Mouse (Mus musculus) midbrain, embryonic 14.5 days (tissue): ENCODE data around the gene Ryr1. TPM values are rescaled to one million over a fixed set of nuclear protein-coding genes. Genes with fewer than 3 reads are reported as not detected.
"Not testable (repeated sequence)": the region's sequence is repeated elsewhere in the genome, so short reads cannot be mapped to it uniquely, and the experiment has no call there.

ENCODE experiments used
- ATAC-seq: fragments of 200-750 bp; cut with Nextera tagmentation; 2 replicates; pipeline ENCODE4 v1.8.0; 2017; ENCODE audit warnings: moderate number of reproducible peaks, moderate library complexity; ENCODE audit not compliant: low FRiP score, low TSS enrichment
- DNase-seq: peaks from one replicate; pipeline ENCODE4 v3.0.0-alpha.2; 2015
- H3K27ac ChIP-seq: fragments of 300-500 bp; sonication (generic); replicated peaks from 2 replicates; pipeline ENCODE4 v1.5.1; 2014; ENCODE audit warnings: mild to moderate bottlenecking, low read depth, low read length, moderate library complexity
- H3K27me3 ChIP-seq: fragments of 300-500 bp; sonication (generic); 2 replicates; pipeline ENCODE4 v1.6.1; 2014; ENCODE audit warnings: low read length, control low read depth, mixed read lengths; ENCODE audit not compliant: control insufficient read depth, insufficient read depth
- H3K36me3 ChIP-seq: fragments of 300-500 bp; sonication (generic); 2 replicates; pipeline ENCODE4 v1.6.1; 2014; ENCODE audit warnings: low read length, control low read depth; ENCODE audit not compliant: control insufficient read depth, insufficient read depth
- H3K4me1 ChIP-seq: fragments of 300-500 bp; sonication (generic); 2 replicates; pipeline ENCODE4 v1.6.1; 2014; ENCODE audit warnings: mild to moderate bottlenecking, antibody characterized with exemption, low read length, control low read depth; ENCODE audit not compliant: control insufficient read depth, insufficient read depth
- H3K4me2 ChIP-seq: fragments of 300-500 bp; sonication (generic); 2 replicates; pipeline ENCODE4 v1.6.1; 2014; ENCODE audit warnings: mild to moderate bottlenecking, low read length, moderate library complexity
- H3K4me3 ChIP-seq: fragments of 300-500 bp; sonication (generic); replicated peaks from 2 replicates; pipeline ENCODE4 v1.5.1; 2014; ENCODE audit warnings: low read depth, low read length
- H3K9ac ChIP-seq: fragments of 300-500 bp; sonication (generic); replicated peaks from 2 replicates; pipeline ENCODE4 v1.6.1; 2014; ENCODE audit warnings: mild to moderate bottlenecking, low read length, moderate library complexity
- H3K9me3 ChIP-seq: fragments of 300-500 bp; sonication (generic); 2 replicates; pipeline ENCODE4 v1.6.1; 2016; ENCODE audit warnings: low read length, control low read depth, mixed read lengths; ENCODE audit not compliant: control insufficient read depth
- WGBS: fragments of 180-500 bp; shearing (Covaris S2); extraction: QIAGEN DNeasy Blood & Tissue Kit; methylation state at CpG from one replicate; pipeline ENCODE4 v1.1.7; 2014; 5-methylcytosine and 5-hydroxymethylcytosine counted together
- polyA plus RNA-seq: library from polyadenylated mRNA; unstranded; fragments of >200 nt; fragmentation: Nextera tagmentation; extraction: Ambion mirVana; gene quantifications from 2 replicates; pipeline ENCODE4 v1.2.1, GENCODE M21; 2014

Ryr1 gene
- polyA plus RNA-seq, 1 experiment from 2014 or later = 5.2 TPM

DNA sequence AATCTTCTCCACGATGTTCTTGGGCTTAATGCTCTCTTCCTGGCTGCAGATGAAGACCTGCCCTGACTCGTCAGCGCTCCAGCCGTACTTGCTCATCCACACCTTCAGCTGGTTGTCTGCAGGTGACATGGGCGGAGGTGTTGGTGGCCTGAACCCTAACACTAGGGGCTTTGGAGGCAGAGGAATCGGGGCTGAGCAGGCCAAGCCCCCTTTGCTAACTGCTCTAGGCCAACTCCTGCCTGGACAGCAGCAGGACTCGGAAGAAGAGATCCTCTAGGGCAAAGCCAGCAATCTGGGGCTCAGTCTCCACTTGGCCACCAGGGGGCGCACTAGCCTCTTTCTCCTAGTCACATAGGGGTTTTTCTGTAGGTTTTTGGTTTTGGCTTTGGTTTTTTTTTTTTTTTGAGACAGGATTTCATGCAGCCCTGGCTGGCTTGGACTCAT lies 152.4 kb downstream of the Ryr1 start:
- H3K27ac ChIP-seq = no peak overlapping the region
- H3K4me2 ChIP-seq = no peak overlapping the region
- peak; percentile 85 for DNase-seq
- no peaks in the 10 kb centered on the region for H3K27me3 ChIP-seq
- H3K4me1 ChIP-seq = no peaks in the 10 kb centered on the region
- peaks cover 50% of the 10 kb centered on the region for H3K36me3 ChIP-seq
- WGBS = 71% methylated on average over 8 of the region's 8 CpGs
- ATAC-seq = no peak
- H3K4me3 ChIP-seq = no peak overlapping the region
- H3K9ac ChIP-seq = no peak overlapping the region
- H3K9me3 ChIP-seq = no peaks in the 10 kb centered on the region

DNA sequence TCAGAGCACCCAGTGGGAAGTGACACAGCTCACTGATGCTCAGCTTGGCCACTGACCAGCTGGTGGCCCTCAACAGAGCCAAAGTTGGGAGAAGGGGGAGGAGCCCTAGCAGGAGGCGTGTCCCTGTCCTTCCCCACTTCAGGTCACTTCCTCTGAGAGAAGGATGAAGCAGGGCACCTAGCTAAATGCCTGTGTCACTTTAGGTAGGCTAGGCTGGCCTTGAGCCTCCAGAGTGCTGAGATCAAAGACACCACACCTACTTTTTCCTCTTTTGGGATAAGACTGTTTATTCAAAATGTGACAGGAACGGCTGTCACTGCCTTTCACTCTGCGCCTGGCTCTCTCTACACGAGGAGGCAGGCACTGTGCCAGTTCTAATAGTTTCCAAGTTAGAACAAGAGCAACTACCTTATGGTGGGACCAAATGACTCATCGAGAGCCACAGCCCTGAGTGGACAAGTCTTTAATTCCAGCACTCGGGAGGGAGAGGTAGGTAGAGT lies 153.2 kb downstream of the Ryr1 start:
- Histone ChIP-seq H3K9me3 (no peaks in the 10 kb centered on the region), H3K27ac (no peak overlapping the region), H3K4me2 (no peak overlapping the region), H3K36me3 (peaks cover 42% of the 10 kb centered on the region), H3K27me3 (no peaks in the 10 kb centered on the region), H3K4me3 (no peak overlapping the region), H3K4me1 (no peaks in the 10 kb centered on the region), H3K9ac (no peak overlapping the region)
- DNase-seq (no peak), ATAC-seq (no peak)
- 91% methylated on average over 6 of the region's 6 CpGs for WGBS

DNA sequence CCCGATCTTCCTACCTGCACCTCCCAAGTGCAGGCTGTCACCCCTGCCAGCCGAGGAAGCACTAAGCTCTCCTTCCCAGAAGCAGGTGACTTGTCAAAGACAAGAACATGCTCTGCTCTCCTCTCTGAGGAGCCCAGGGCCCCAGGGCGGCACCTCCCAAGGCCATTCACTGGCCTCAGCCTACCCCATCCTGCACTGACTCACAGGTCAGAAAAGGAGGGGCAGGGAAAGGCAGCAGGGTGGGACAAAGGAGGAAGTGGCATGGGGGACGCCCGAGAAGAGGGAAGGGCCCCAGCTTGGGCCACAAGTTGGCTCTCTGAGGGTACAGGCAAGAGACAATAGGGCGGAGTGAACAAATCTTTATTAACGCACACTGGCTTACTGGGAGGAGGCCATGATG lies 153.9 kb downstream of the Ryr1 start:
- no peaks in the 10 kb centered on the region for H3K27me3 ChIP-seq
- no peaks in the 10 kb centered on the region for H3K9me3 ChIP-seq
- DNase-seq (no peak), ATAC-seq (no peak)
- no peak overlapping the region for H3K4me2 ChIP-seq
- H3K4me1 ChIP-seq = no peaks in the 10 kb centered on the region
- H3K4me3 ChIP-seq = no peak overlapping the region
- no peak overlapping the region for H3K27ac ChIP-seq
- H3K9ac ChIP-seq = no peak overlapping the region
- peaks cover 36% of the 10 kb centered on the region for H3K36me3 ChIP-seq
- WGBS = 91% methylated on average over 7 of the region's 7 CpGs

DNA sequence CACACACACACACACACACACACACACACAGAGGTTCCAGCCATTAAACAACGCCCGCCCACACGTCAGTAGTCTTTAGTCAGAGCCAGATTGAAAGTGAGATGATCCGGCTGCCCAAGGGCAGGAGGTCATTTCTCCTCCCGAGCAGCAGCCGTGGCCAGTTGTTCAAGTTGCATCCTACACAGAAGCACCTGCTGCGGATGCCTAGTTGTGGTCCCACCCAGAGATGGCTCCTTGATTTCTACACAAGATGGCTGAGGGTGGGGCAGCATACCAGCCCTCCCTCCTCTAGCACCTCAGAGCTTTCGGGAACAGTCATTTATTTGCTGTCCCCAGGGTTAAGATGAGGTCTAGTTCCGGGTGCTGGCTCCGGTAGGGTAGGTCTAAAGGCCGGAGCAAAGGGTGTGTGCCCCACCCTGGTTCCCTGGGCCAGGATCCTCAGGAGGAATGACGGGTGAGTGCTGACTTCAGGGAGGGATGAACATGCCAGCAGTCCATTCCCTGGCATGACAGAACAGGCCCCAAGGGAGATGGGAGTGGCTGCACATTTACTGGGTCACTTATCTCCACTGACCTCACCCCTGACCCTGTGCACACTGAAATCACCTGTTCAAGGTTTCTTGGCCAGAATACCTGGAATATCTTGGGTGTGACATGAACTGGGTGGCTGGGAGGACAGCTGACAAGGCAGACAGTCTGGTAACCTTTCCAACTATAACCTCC lies 155.1 kb downstream of the Ryr1 start:
- no peak overlapping the region for H3K9ac ChIP-seq
- H3K36me3 ChIP-seq = peaks cover 34% of the 10 kb centered on the region
- no peak for ATAC-seq

DNA sequence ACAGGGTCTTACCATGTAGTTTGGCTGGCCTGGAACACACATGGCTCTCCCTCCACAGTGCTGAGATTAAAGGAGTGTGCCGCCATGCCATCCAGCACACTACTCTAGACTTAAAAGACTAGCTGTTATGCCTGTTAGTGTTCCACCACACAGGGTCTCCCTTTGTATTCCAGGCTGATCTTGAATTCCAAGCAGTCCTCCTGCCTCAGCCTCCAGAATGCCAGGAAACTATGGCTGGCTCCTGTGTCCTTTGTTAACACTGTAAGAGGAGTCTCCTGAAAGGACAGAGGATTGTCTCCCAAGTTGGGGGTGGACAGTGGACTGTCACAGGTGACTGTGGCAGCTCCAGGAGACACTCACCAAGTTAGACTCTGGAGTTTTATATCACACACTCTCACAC lies 155.7 kb downstream of the Ryr1 start:
- 83% methylated on average over 1 of the region's 1 CpGs for WGBS
- Histone ChIP-seq H3K36me3 (peaks cover 29% of the 10 kb centered on the region), H3K27me3 (no peaks in the 10 kb centered on the region), H3K4me1 (no peaks in the 10 kb centered on the region), H3K4me3 (no peak overlapping the region), H3K9ac (no peak overlapping the region), H3K27ac (no peak overlapping the region), H3K4me2 (no peak overlapping the region), H3K9me3 (no peaks in the 10 kb centered on the region)
- no peak for DNase-seq
- no peak for ATAC-seq

More for the DNA sequence above, 155.1 kb downstream of the Ryr1 start:
- no peak for DNase-seq
- no peaks in the 10 kb centered on the region for H3K4me1 ChIP-seq
- H3K27ac ChIP-seq = no peak overlapping the region
- H3K4me3 ChIP-seq = no peak overlapping the region
- H3K4me2 ChIP-seq = no peak overlapping the region
- 84% methylated on average over 12 of the region's 12 CpGs for WGBS
- H3K9me3 ChIP-seq = no peaks in the 10 kb centered on the region
- no peaks in the 10 kb centered on the region for H3K27me3 ChIP-seq

DNA sequence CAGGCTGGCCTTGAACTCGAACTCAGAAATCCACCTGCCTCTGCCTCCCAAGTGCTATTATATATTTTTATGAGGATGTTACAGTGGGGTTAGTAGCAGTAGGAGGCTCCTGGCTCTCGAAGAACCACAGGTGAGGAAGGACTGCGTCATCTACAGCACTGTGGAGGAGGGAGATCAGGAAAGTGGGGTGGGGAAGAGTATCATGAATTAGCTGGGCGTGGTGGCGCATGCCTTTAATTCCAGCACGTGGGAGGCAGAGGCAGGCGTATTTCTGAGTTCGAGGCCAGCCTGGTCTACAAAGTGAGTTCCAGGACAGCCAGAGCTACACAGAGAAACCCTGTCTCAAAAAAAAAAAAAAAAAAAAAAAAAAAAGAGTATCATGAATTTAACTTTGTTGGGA lies 156.9 kb downstream of the Ryr1 start:
- H3K36me3 ChIP-seq = peaks cover 17% of the 10 kb centered on the region
- not testable (repeated sequence) for H3K4me1 ChIP-seq, H3K9me3 ChIP-seq, H3K27ac ChIP-seq, DNase-seq, ATAC-seq, H3K9ac ChIP-seq, H3K4me2 ChIP-seq, H3K27me3 ChIP-seq, H3K4me3 ChIP-seq
- WGBS = 95% methylated on average over 8 of the region's 8 CpGs

DNA sequence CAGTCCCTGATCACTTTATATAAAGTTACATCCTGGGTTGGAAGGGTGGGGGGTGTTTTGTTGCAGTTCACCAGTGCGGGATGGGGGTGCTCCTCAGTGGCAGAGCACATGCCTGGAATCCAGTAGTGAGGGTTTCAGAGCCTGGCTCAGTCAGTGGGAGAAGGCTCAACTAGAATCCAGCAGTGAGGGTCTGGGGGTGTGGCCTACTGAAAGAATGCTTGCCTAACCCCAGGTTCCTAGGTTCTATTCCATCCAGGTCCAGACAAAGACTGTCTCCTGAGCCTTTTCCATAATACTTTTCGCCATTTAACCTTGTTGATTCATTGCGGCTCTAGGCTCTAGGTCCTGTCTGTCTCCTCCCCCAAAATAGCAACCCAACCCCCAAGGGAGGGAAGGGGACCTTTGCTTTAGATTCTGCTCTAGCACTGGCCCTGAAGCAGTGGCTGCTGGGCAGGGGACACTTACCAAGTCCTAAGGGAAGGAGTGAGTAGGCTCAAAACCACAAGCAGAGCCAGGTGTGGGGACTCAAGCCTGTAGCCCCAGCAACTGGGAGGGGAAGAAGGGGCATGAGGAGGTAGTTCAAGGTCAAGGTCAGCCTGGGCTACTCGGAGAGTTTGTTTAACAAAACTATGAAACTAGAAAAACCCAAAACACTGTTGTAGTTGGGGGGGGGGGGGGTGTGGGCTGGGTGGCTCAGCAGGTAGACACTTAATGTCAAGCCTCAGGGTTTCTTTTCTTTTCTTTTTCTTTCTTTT lies 158.1 kb downstream of the Ryr1 start:
- no peak overlapping the region for H3K27ac ChIP-seq
- no peaks in the 10 kb centered on the region for H3K4me1 ChIP-seq
- no peaks in the 10 kb centered on the region for H3K27me3 ChIP-seq
- ATAC-seq = no peak
- 70% methylated on average over 4 of the region's 4 CpGs for WGBS
- peaks cover 14% of the 10 kb centered on the region for H3K36me3 ChIP-seq
- H3K9me3 ChIP-seq = no peaks in the 10 kb centered on the region
- no peak overlapping the region for H3K4me3 ChIP-seq
- H3K9ac ChIP-seq = no peak overlapping the region
- H3K4me2 ChIP-seq = no peak overlapping the region
- no peak for DNase-seq

DNA sequence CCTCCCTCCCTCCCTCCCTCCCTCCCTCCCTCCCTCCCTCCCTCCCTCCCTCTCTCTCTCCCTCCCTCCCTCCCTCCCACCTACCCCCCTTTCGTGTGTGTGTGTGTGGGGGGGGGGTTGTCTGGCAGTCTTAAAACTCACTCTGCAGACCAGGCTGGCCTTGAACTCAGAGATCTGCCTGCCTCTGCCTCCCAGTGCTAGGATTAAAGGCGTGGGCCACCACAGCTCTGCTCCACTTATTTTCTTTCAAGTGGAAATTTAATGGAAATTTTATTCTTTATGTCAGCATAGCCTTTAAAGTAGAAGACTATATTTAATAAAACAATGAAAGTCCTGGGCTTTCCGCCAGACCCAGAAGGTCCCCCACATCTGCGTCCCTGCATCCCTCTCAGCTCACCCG lies 158.8 kb downstream of the Ryr1 start:
- peaks cover 7% of the 10 kb centered on the region for H3K36me3 ChIP-seq
- H3K9ac ChIP-seq = no peak overlapping the region
- no peaks in the 10 kb centered on the region for H3K27me3 ChIP-seq
- H3K27ac ChIP-seq = no peak overlapping the region
- H3K9me3 ChIP-seq = no peaks in the 10 kb centered on the region
- H3K4me3 ChIP-seq = no peak overlapping the region
- no peak overlapping the region for H3K4me2 ChIP-seq
- DNase-seq (no peak), ATAC-seq (no peak)
- WGBS = 83% methylated on average over 4 of the region's 5 CpGs
- peaks cover 2% of the 10 kb centered on the region for H3K4me1 ChIP-seq
